Mouse (Mus musculus): ENCODE data around the gene Clrn2. TPM values are rescaled to one million over a fixed set of nuclear protein-coding genes. Genes with fewer than 3 reads are reported as not detected.

Gene Clrn2
- polyA plus RNA-seq, 1 experiment from 2014 or later: 0.86 TPM

- WGBS: 52% methylated on average over 6 of the region's 6 CpGs
- Histone ChIP-seq H3K36me3 (ENCODE audit: control insufficient read depth, insufficient read depth, low read length) (no peaks in the 10 kb centered on the region), H3K4me1 (ENCODE audit: control insufficient read depth, insufficient read depth, low read length) (no peaks in the 10 kb centered on the region), H3K9me3 (ENCODE audit: control insufficient read depth, low read length) (no peaks in the 10 kb centered on the region), H3K27ac (ENCODE audit: low read depth, low read length) (no peak overlapping the region), H3K9ac (ENCODE audit: low read length) (peak overlapping the region; percentile 16; the same call in 1 of the 2 replicates), H3K4me2 (no peak overlapping the region), H3K27me3 (ENCODE audit: control insufficient read depth, insufficient read depth, low read length) (no peaks in the 10 kb centered on the region), H3K4me3 (ENCODE audit: low read depth, low read length) (no peak overlapping the region)
- DNase-seq (ENCODE audit: low spot score, missing footprints): no peak
- ATAC-seq (ENCODE audit: low FRiP score): no peak
These were observed 22.7 kb downstream of the Clrn2 start for GRCm38 (mm10) chr5:45476288-45476687.

- ATAC-seq (ENCODE audit: low FRiP score): no peak
- Histone ChIP-seq H3K4me3 (ENCODE audit: low read depth, low read length) (no peak overlapping the region), H3K4me1 (ENCODE audit: control insufficient read depth, insufficient read depth, low read length) (no peaks in the 10 kb centered on the region), H3K27me3 (ENCODE audit: control insufficient read depth, insufficient read depth, low read length) (no peaks in the 10 kb centered on the region), H3K36me3 (ENCODE audit: control insufficient read depth, insufficient read depth, low read length) (no peaks in the 10 kb centered on the region), H3K9me3 (ENCODE audit: control insufficient read depth, low read length) (no peaks in the 10 kb centered on the region), H3K27ac (ENCODE audit: low read depth, low read length) (no peak overlapping the region), H3K9ac (ENCODE audit: low read length) (no peak overlapping the region), H3K4me2 (no peak overlapping the region)
- 77% methylated on average over 7 of the region's 7 CpGs for WGBS
- no peak for DNase-seq (ENCODE audit: low spot score, missing footprints)
These were observed 24.1 kb downstream of the Clrn2 start for GRCm38 (mm10) chr5:45477601-45478000.

GRCm38 (mm10) chr5:45480066-45480465, 26.5 kb downstream of the Clrn2 start:
- Histone ChIP-seq H3K4me3 (ENCODE audit: low read depth, low read length) (no peak overlapping the region), H3K4me2 (no peak overlapping the region), H3K4me1 (ENCODE audit: control insufficient read depth, insufficient read depth, low read length) (no peaks in the 10 kb centered on the region), H3K36me3 (ENCODE audit: control insufficient read depth, insufficient read depth, low read length) (no peaks in the 10 kb centered on the region), H3K27me3 (ENCODE audit: control insufficient read depth, insufficient read depth, low read length) (no peaks in the 10 kb centered on the region), H3K9me3 (ENCODE audit: control insufficient read depth, low read length) (no peaks in the 10 kb centered on the region), H3K27ac (ENCODE audit: low read depth, low read length) (no peak overlapping the region), H3K9ac (ENCODE audit: low read length) (no peak overlapping the region)
- 87% methylated on average over 1 of the region's 1 CpGs for WGBS
- DNase-seq (ENCODE audit: low spot score, missing footprints): no peak
- ATAC-seq (ENCODE audit: low FRiP score): no peak

- no peak overlapping the region for H3K4me3 ChIP-seq (ENCODE audit: low read depth, low read length)
- H3K36me3 ChIP-seq (ENCODE audit: control insufficient read depth, insufficient read depth, low read length): no peaks in the 10 kb centered on the region
- H3K4me2 ChIP-seq: no peak overlapping the region
- H3K27me3 ChIP-seq (ENCODE audit: control insufficient read depth, insufficient read depth, low read length): no peaks in the 10 kb centered on the region
- H3K27ac ChIP-seq (ENCODE audit: low read depth, low read length): no peak overlapping the region
- no peak overlapping the region for H3K9ac ChIP-seq (ENCODE audit: low read length)
- no peak for ATAC-seq (ENCODE audit: low FRiP score)
- H3K9me3 ChIP-seq (ENCODE audit: control insufficient read depth, low read length): no peaks in the 10 kb centered on the region
- no peak for DNase-seq (ENCODE audit: low spot score, missing footprints)
- H3K4me1 ChIP-seq (ENCODE audit: control insufficient read depth, insufficient read depth, low read length): no peaks in the 10 kb centered on the region
- WGBS: 85% methylated on average over 2 of the region's 2 CpGs
These were observed 27.6 kb downstream of the Clrn2 start for GRCm38 (mm10) chr5:45481125-45481524.

GRCm38 (mm10) chr5:45482607-45483006, 29.1 kb downstream of the Clrn2 start:
- no peak overlapping the region for H3K27ac ChIP-seq (ENCODE audit: low read depth, low read length)
- ATAC-seq (ENCODE audit: low FRiP score): no peak
- no peaks in the 10 kb centered on the region for H3K27me3 ChIP-seq (ENCODE audit: control insufficient read depth, insufficient read depth, low read length)
- H3K4me3 ChIP-seq (ENCODE audit: low read depth, low read length): no peak overlapping the region
- no peak overlapping the region for H3K4me2 ChIP-seq
- no peaks in the 10 kb centered on the region for H3K9me3 ChIP-seq (ENCODE audit: control insufficient read depth, low read length)
- no peak for DNase-seq (ENCODE audit: low spot score, missing footprints)
- H3K4me1 ChIP-seq (ENCODE audit: control insufficient read depth, insufficient read depth, low read length): no peaks in the 10 kb centered on the region
- H3K36me3 ChIP-seq (ENCODE audit: control insufficient read depth, insufficient read depth, low read length): no peaks in the 10 kb centered on the region
- WGBS: 77% methylated on average over 3 of the region's 3 CpGs
- no peak overlapping the region for H3K9ac ChIP-seq (ENCODE audit: low read length)

- Histone ChIP-seq H3K27ac (ENCODE audit: low read depth, low read length) (no peak overlapping the region), H3K36me3 (ENCODE audit: control insufficient read depth, insufficient read depth, low read length) (no peaks in the 10 kb centered on the region), H3K4me3 (ENCODE audit: low read depth, low read length) (no peak overlapping the region), H3K9ac (ENCODE audit: low read length) (no peak overlapping the region), H3K4me2 (no peak overlapping the region), H3K27me3 (ENCODE audit: control insufficient read depth, insufficient read depth, low read length) (no peaks in the 10 kb centered on the region), H3K4me1 (ENCODE audit: control insufficient read depth, insufficient read depth, low read length) (no peaks in the 10 kb centered on the region), H3K9me3 (ENCODE audit: control insufficient read depth, low read length) (no peaks in the 10 kb centered on the region)
- ATAC-seq (ENCODE audit: low FRiP score) (no peak), DNase-seq (ENCODE audit: low spot score, missing footprints) (no peak)
- 86% methylated on average over 1 of the region's 1 CpGs for WGBS
These were observed 30.1 kb downstream of the Clrn2 start for GRCm38 (mm10) chr5:45483654-45484053.

- 67% methylated on average over 4 of the region's 4 CpGs for WGBS
These were observed 38.2 kb downstream of the Clrn2 start for GRCm38 (mm10) chr5:45491776-45492175.

GRCm38 (mm10) chr5:45493191-45494092, 39.9 kb downstream of the Clrn2 start, which contains the start of gene Lap3:
Gene Lap3 (plus strand): TSS chr5:45493374.
- Histone ChIP-seq H3K9me3 (ENCODE audit: control insufficient read depth, low read length) (no peaks in the 10 kb centered on the region), H3K27ac (ENCODE audit: low read depth, low read length) (peak within 1 kb of the TSS; percentile 61; the same call in 1 of the 2 replicates), H3K36me3 (ENCODE audit: control insufficient read depth, insufficient read depth, low read length) (peaks cover 6% of the 10 kb centered on the region; the same call in 1 of the 2 replicates), H3K4me2 (peak within 1 kb of the TSS; percentile 82), H3K4me1 (ENCODE audit: control insufficient read depth, insufficient read depth, low read length) (peaks cover 7% of the 10 kb centered on the region), H3K27me3 (ENCODE audit: control insufficient read depth, insufficient read depth, low read length) (no peaks in the 10 kb centered on the region), H3K4me3 (ENCODE audit: low read depth, low read length) (peak within 1 kb of the TSS; percentile 48), H3K9ac (ENCODE audit: low read length) (peak within 1 kb of the TSS; percentile 73)
- ATAC-seq (ENCODE audit: low FRiP score) (peak; percentile 98), DNase-seq (ENCODE audit: low spot score, missing footprints) (peak; percentile 99)
- WGBS: under 1% methylated on average over 77 of the region's 78 CpGs

More at GRCm38 (mm10) chr5:45491776-45492175, 38.2 kb downstream of the Clrn2 start:
- Histone ChIP-seq H3K36me3 (ENCODE audit: control insufficient read depth, insufficient read depth, low read length) (no peaks in the 10 kb centered on the region), H3K27ac (ENCODE audit: low read depth, low read length) (no peak overlapping the region), H3K27me3 (ENCODE audit: control insufficient read depth, insufficient read depth, low read length) (no peaks in the 10 kb centered on the region), H3K4me1 (ENCODE audit: control insufficient read depth, insufficient read depth, low read length) (peaks cover 7% of the 10 kb centered on the region), H3K9me3 (ENCODE audit: control insufficient read depth, low read length) (no peaks in the 10 kb centered on the region), H3K9ac (ENCODE audit: low read length) (no peak overlapping the region), H3K4me3 (ENCODE audit: low read depth, low read length) (no peak overlapping the region), H3K4me2 (no peak overlapping the region)
- ATAC-seq (ENCODE audit: low FRiP score): no peak
- no peak for DNase-seq (ENCODE audit: low spot score, missing footprints)

- H3K27ac ChIP-seq (ENCODE audit: low read depth, low read length): no peak overlapping the region
- H3K36me3 ChIP-seq (ENCODE audit: control insufficient read depth, insufficient read depth, low read length): peaks cover 6% of the 10 kb centered on the region; the same call in 1 of the 2 replicates
- no peaks in the 10 kb centered on the region for H3K9me3 ChIP-seq (ENCODE audit: control insufficient read depth, low read length)
- 68% methylated on average over 9 of the region's 9 CpGs for WGBS
- DNase-seq (ENCODE audit: low spot score, missing footprints): no peak
- no peaks in the 10 kb centered on the region for H3K27me3 ChIP-seq (ENCODE audit: control insufficient read depth, insufficient read depth, low read length)
- peak overlapping the region; percentile 73 for H3K9ac ChIP-seq (ENCODE audit: low read length)
- peaks cover 7% of the 10 kb centered on the region for H3K4me1 ChIP-seq (ENCODE audit: control insufficient read depth, insufficient read depth, low read length)
- peak overlapping the region; percentile 48 for H3K4me3 ChIP-seq (ENCODE audit: low read depth, low read length)
- no peak for ATAC-seq (ENCODE audit: low FRiP score)
- H3K4me2 ChIP-seq: peak overlapping the region; percentile 82
These were observed 40.7 kb downstream of the Clrn2 start for GRCm38 (mm10) chr5:45494093-45494755.
